Comparison of ENCODE assay signal across 9 mouse cellular contexts in genomic region chr4:120148291-120149141, GRCm38 (mm10). TPM values are rescaled to one million over a fixed set of nuclear protein-coding genes. Genes with fewer than 3 reads are reported as not detected.
DNase-seq lines count a peak whose midpoint lies in the region; ATAC-seq and TF ChIP-seq lines count a peak whose summit lies in the region.
"Had no signal": no experiment of that assay in that cellular context is flagged by ENCODE, and none has a peak within 500 bp of the region (broad histone marks: within the 10 kb centered on the region; RNA-seq: fewer than 3 reads in every experiment).

No protein-coding gene starts in this region.

- H3K9ac ChIP-seq in hindbrain, postnatal 0 days (replicated peaks; ENCODE audit: low read length): peak overlapping the region; percentile 33

- H3K4me3 ChIP-seq in hindbrain, postnatal 0 days (ENCODE audit: low read length): no peak overlapping the region; the same call in 1 of the 2 replicates
- H3K4me3 ChIP-seq: erythroblast, embryonic 14.5 days had no signal

- peak; percentile 25; the same call in 1 of the 2 replicates for TF ChIP-seq CTCF in hindbrain, postnatal 0 days (IDR thresholded peaks at IDR 0.05; ENCODE audit: low read depth)

- H3K36me3 ChIP-seq in hindbrain, postnatal 0 days (ENCODE audit: insufficient read depth, low read length): no peaks in the 10 kb centered on the region

- H3K9me3 ChIP-seq in hindbrain, postnatal 0 days (ENCODE audit: low read length): no peaks in the 10 kb centered on the region

- ATAC-seq in hindbrain, postnatal 0 days: peak; percentile 82
- peak; percentile 60 for ATAC-seq in megakaryocyte progenitor cell, adult 5-6 weeks (replicated peaks; ENCODE audit: poor library complexity)

- H3K27ac ChIP-seq in hindbrain, postnatal 0 days: 0 out of 2 replicates have a peak overlapping the region, but pooled peaks have one; percentile 16

- DNase-seq in R1 (ENCODE audit: low read depth, low spot score): peak; percentile 69
- DNase-seq in embryo, embryonic 10 days (ENCODE audit: low spot score): peak; percentile 86
- DNase-seq in gastrocnemius, postnatal 10 days: peak; percentile 75
- DNase-seq in hindbrain, postnatal 0 days (ENCODE audit: low spot score): peak; percentile 81
- DNase-seq in left cerebral cortex, adult 8-10 months (ENCODE audit: low spot score in 2 of 2): peak; percentile 68 to 81
- peak; percentile 81 to 87 for DNase-seq in right cerebral cortex, postnatal 36 days (ENCODE audit: low spot score in 2 of 2)
- DNase-seq in spleen, adult 12 weeks (ENCODE audit: low spot score): no peak

- no peaks in the 10 kb centered on the region for H3K27me3 ChIP-seq in hindbrain, postnatal 0 days (ENCODE audit: insufficient read depth, low read length)

- H3K4me2 ChIP-seq in hindbrain, postnatal 0 days (ENCODE audit: low read depth, low read length): peak overlapping the region; percentile 42

- 6% methylated on average over 44 of the region's 45 CpGs for WGBS in hindbrain, postnatal 0 days

- H3K4me1 ChIP-seq in hindbrain, postnatal 0 days (ENCODE audit: insufficient read depth, low read length): peaks cover 4% of the 10 kb centered on the region; the same call in 1 of the 2 replicates

RNA-seq across cellular contexts. Expression of gene Edn2, which starts 12.5 kb away (rescaled TPM):
- not detected for total RNA-seq in gastrocnemius, postnatal 10 days (2021)
- total RNA-seq in hindbrain, postnatal 0 days (2014; rRNA removed): 0.94 TPM in 1 of 2 replicates, not detected in the other
- polyA plus RNA-seq in hindbrain, postnatal 0 days (2015; fragmentation: Nextera tagmentation; extraction: Ambion mirVana): 0.25 and 0.32 TPM in 2 replicates
- total RNA-seq in left cerebral cortex, adult 8-10 months (2022): under 1 TPM in 2 of 4 experiments, not detected in 2; 0.23 to 0.25 TPM
- not detected in 2 replicates for total RNA-seq in megakaryocyte progenitor cell, adult 5-6 weeks (2015)
- 0.24 TPM in 1 of 2 replicates, not detected in the other for total RNA-seq in megakaryocyte progenitor cell, adult 5-6 weeks (2017)
- polyA plus RNA-seq: erythroblast, embryonic 14.5 days had no signal
